Mouse (Mus musculus) bone marrow macrophage, adult 2 months (primary cell): ENCODE measurements around the gene Cd83. TPM values are rescaled to one million over a fixed set of nuclear protein-coding genes. Genes with fewer than 3 reads are reported as not detected.

Source experiments
- H3K27ac ChIP-seq: 2 replicates; pipeline ENCODE4 v1.5.1; 2012; ENCODE audit warnings: low read depth, low read length; ENCODE audit not compliant: insufficient read depth
- H3K4me1 ChIP-seq: 2 replicates; pipeline ENCODE4 v1.6.1; 2012; ENCODE audit warnings: low read length; ENCODE audit not compliant: control insufficient read depth, insufficient read depth
- H3K4me3 ChIP-seq: 2 replicates; pipeline ENCODE4 v1.5.1; 2012; ENCODE audit warnings: mild to moderate bottlenecking, low read length, moderate library complexity; ENCODE audit not compliant: insufficient read depth
- CTCF ChIP-seq: IDR thresholded peaks from 2 replicates; pipeline ENCODE4 v1.5.1; 2012; ENCODE audit warnings: low read depth, mild to moderate bottlenecking, low read length, moderate library complexity
- POLR2A ChIP-seq: IDR thresholded peaks from 2 replicates; pipeline ENCODE4 v1.6.1; 2012; ENCODE audit warnings: mild to moderate bottlenecking, low read depth, low read length, borderline replicate concordance
- polyA plus RNA-seq: library from polyadenylated mRNA; stranded (reverse); fragments of >200 nt; gene quantifications from 2 replicates; pipeline ENCODE4 v1.2.4, GENCODE M21; 2012; ENCODE audit not compliant: missing spikeins, insufficient read depth, insufficient read length

The Cd83 gene
- polyA plus RNA-seq, 1 experiment, result 44.5 TPM

DNA sequence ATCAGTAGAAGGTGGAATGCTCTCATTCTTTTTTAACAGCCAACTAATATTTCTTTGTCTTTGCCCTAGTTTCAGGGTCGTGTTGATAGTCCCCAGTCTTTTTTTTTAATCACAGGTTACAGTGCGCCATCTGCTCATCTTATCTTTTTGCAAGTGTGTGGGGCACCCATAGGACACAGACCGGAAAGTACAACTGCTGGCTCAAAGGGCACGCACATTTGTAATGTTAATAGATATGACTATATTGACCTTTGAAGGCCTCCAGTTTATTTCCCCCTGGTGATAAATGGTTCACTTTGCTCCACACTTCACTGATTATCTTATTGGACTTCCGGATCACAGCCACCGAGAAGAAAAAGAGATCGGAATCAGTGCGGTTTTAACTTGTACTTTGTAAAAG lies 35.5 kb downstream of the Cd83 start:
- TF ChIP-seq POLR2A, result no peak
- no peak for TF ChIP-seq CTCF
- Histone ChIP-seq H3K4me3 (no peak overlapping the region), H3K27ac (no peak overlapping the region), H3K4me1 (no peaks in the 10 kb centered on the region)

DNA sequence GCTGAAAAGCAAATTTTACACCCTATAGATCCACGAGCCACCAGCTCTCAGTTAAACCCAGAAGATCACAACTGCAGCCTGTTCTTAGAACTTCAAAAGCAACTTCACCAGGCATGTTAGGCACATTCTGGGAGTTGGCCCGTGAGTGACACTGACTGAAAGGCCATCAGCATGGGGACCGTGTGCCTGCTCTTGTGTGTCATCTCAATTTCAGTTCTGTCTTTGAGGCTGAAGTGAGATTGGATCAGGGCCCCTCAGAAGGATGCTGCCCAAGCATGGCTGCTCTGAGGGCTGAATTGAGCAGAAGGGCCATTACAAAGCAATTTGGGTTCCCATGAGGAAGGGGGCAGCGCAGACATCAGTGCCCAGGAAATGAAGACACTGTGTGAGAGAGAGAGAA lies 37.7 kb downstream of the Cd83 start:
- Histone ChIP-seq H3K27ac (no peak overlapping the region), H3K4me3 (no peak overlapping the region), H3K4me1 (no peaks in the 10 kb centered on the region)
- TF ChIP-seq CTCF (no peak), POLR2A (no peak)

DNA sequence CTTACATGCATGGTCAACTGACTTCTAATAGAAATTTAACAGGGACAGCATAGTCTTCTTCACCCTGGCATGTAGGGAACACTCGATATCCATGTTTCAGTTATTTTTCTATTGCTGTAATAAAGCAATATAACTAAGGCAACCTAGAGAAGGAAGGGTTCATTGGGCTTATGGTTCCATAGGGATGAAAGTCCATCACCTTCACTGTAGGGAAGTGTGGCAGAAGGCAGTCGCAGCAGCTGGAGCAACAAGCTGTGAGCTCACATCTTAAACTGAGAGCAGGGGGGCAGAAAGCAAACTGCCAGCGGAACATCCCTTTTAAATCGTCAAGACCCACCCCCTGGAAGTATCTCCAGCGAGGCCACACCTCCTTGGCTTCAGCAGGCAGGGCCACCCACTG lies 44.1 kb downstream of the Cd83 start:
- Histone ChIP-seq H3K27ac (no peak overlapping the region), H3K4me1 (no peaks in the 10 kb centered on the region), H3K4me3 (no peak overlapping the region)
- TF ChIP-seq CTCF, result no peak
- no peak for TF ChIP-seq POLR2A

DNA sequence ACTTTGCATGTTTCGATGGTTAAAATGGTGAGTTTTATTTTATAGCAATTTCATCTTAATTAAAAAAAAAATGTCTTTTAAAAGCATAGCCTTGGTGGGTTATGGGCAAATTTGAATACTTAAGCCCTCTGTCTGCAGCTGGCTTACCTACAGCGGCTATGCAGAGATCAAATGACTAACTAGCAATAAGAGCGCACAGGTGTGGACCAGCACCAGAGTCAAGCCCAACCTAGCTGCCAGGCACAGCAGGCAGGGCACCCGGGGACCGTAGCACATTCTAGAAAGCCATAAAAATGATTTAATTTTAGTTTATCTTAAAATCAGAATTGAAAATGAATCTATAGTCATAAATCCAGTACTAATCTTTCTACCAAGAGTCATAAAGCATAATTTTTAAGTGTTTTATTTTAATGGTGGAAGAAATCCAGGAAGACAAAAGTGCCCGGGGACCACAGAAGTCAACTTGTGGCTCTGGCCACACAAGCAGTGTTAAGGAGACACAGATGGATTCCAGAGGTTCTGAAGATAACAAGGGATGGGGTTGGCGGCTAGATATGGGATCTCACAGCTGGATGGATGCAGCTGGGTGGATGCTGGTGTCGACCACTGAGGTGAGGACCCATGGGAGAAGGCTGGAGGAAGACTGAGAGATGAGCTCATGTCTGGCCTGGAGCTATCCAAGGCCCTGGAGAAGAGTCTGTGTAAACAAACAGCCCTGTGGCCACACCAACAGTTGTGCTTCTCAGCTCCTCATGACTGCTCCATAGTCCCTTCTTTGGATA lies 46.5 kb downstream of the Cd83 start:
- no peak overlapping the region for H3K27ac ChIP-seq
- H3K4me1 ChIP-seq, result no peaks in the 10 kb centered on the region
- no peak overlapping the region for H3K4me3 ChIP-seq
- TF ChIP-seq POLR2A, result no peak
- no peak for TF ChIP-seq CTCF

DNA sequence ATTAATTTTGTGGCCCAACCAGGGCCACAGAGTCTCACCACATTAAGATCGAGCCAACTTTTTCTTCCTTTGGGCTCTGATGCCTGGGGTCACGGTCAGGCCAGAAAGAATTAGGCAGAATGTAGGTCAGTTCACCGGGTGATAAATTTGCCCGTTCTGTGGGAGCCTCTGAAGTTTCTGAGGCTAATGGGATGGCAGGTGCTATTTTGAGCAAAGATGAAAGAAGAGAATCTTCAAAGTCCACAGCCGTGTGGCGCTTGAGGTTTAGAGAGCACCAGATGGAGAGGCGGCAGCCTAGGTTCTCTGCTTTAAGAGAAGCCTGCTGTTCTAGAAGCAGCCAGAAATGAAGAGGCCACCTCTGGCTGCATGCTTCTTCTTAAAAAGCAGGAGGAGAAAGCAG lies 48.2 kb downstream of the Cd83 start:
- TF ChIP-seq POLR2A (no peak), CTCF (no peak)
- Histone ChIP-seq H3K4me1 (no peaks in the 10 kb centered on the region), H3K4me3 (no peak overlapping the region), H3K27ac (no peak overlapping the region)

DNA sequence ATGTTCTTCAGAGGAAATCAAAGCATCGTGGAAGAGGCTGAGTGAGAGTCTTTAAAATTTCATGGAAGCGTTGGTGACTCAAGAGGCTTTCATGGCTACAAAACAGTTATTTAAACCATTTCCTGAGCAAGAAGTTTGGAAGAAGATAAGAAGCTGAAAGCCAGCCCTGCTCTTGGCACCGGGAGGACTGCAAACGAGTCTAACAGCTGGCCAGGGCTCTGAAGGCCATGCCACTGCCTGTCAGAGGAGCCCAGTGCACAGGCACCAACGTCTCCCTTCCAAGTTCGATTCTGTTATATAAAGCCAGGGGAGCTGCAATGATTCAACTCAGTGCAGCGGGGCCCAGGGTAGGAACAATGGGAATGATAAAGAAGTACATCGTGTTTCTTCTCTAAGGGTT lies 51.8 kb downstream of the Cd83 start:
- Histone ChIP-seq H3K27ac (no peak overlapping the region), H3K4me1 (no peaks in the 10 kb centered on the region), H3K4me3 (no peak overlapping the region)
- TF ChIP-seq POLR2A, result no peak
- TF ChIP-seq CTCF, result no peak

DNA sequence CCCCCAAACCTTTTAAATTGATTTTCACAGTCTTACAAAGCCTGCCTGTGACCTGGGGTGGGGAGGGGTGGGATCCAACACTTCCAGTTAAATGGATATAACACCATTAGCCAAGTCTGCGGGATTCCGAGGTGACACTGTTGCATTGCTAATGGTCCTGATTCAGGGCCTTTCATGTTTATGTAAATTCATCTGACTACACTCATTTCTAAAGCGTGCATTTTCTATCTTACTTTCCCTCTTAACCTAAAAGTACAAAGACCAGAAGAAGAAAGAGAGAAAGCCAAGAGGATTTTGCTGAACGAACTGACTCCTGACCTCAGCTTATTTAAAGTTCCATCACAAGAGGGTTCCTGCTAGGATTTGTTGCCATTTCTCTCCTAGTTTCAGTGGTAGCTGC lies 53.2 kb downstream of the Cd83 start:
- Histone ChIP-seq H3K4me1 (no peaks in the 10 kb centered on the region), H3K4me3 (no peak overlapping the region), H3K27ac (no peak overlapping the region)
- no peak for TF ChIP-seq POLR2A
- TF ChIP-seq CTCF, result no peak

DNA sequence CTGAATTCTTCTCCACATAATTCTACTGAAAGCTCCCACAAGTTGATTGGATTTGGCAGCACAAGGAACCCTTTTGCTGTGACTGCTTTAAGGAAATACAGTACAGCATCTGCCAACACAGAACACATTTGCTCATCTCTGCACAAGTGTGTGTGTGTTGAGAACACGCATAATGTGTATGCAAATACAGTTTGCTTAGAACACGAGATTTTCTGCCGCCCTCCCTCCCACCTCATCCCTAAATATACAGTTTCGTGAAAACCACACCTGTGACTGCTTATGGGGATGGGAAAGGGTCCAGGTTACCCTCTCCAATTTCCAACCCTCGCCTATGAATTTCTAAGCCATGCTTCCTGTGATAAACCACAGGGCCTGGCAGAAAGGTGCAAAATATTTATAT lies 60.6 kb downstream of the Cd83 start:
- Histone ChIP-seq H3K4me3 (no peak overlapping the region), H3K27ac (no peak overlapping the region), H3K4me1 (no peaks in the 10 kb centered on the region)
- TF ChIP-seq POLR2A, result no peak
- no peak for TF ChIP-seq CTCF

DNA sequence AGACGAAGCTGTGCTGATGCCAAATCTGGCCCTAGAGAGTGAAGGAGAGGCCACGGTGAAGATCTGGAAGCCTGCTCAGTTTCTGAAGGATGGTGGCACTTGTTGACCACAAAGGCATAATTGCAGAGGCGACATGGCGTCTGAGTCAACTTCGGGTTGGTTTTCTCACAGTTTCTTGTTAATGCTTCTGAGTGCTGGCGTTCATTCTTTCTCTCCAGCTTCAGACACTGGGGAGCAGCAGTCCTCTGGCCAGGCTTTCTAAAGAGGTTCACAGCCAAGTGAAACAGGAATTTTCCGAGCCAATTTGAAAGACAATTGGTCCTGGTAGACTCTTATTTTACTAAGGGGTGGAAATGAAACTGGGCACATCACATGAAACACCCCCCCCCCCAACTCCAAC lies 62.6 kb downstream of the Cd83 start:
- no peaks in the 10 kb centered on the region for H3K4me1 ChIP-seq
- H3K4me3 ChIP-seq, result no peak overlapping the region
- no peak overlapping the region for H3K27ac ChIP-seq
- TF ChIP-seq POLR2A, result no peak
- no peak for TF ChIP-seq CTCF

DNA sequence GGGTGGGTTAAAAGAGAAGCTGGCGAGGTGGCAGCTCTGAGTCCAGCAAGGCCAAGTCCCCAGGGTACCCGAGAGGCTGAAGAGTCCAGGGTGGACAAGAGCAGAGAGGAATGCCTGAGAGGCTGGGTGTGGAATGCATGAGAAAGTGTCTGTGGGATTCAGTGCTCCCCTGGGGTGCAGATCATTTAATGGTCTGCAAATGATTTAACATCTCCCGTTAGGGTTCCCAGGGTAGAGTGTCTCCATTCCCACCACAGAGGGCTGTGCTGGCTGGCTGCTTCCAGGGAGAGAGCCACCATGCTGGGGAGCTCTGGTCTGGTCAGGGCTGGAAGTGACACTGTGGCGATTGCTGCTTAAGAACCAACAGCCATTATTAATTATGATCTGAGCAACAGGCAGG lies 65.2 kb downstream of the Cd83 start:
- no peak overlapping the region for H3K4me3 ChIP-seq
- no peaks in the 10 kb centered on the region for H3K4me1 ChIP-seq
- TF ChIP-seq POLR2A, result no peak
- no peak for TF ChIP-seq CTCF
- no peak overlapping the region for H3K27ac ChIP-seq

DNA sequence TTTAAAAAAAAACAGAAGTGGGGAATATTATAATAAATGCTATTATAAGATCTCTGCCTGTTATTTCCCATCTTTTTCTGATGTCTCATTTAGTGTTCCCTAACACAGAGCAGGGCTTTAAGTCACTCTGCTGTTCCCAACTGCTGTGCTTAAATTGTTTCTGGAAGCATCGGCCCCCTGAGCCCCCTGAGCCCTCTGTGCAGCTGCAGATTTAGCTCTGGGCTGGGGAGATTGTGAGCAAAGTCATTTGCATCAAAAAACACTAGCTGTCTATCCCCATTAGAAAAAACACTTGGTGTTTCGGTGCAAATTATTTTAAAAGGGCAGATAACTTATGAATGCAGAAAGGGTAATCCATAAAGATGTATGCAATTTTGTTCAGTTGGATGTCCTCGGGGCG lies 66.5 kb downstream of the Cd83 start:
- TF ChIP-seq CTCF (no peak), POLR2A (no peak)
- H3K4me1 ChIP-seq, result no peaks in the 10 kb centered on the region

More for the DNA sequence above, 66.5 kb downstream of the Cd83 start:
- Histone ChIP-seq H3K4me3 (no peak overlapping the region), H3K27ac (no peak overlapping the region)

Other genes with a start within 250 kb of the Cd83 start
- gene Mcur1, start 224.6 kb upstream of the Cd83 start, polyA plus RNA-seq, result 40.0 and 40.2 TPM in 2 replicates
- gene Rnf182, start 169.1 kb upstream of the Cd83 start, polyA plus RNA-seq, result not detected in 2 replicates